Mouse (Mus musculus) embryonic facial prominence, embryonic 13.5 days (tissue): ENCODE measurements around the gene Bag2. TPM values are rescaled to one million over a fixed set of nuclear protein-coding genes. Genes with fewer than 3 reads are reported as not detected.
"Not testable (repeated sequence)": the region's sequence is repeated elsewhere in the genome, so short reads cannot be mapped to it uniquely, and the experiment has no call there.

ENCODE experiments used
- ATAC-seq: fragments of 200-750 bp; cut with Nextera tagmentation; 2 replicates; pipeline ENCODE4 v1.8.0; 2017; ENCODE audit warnings: low read depth; ENCODE audit not compliant: insufficient number of reproducible peaks, insufficient read depth, low FRiP score, low TSS enrichment
- H3K27ac ChIP-seq: fragments of 300-500 bp; sonication (generic); 2 replicates; pipeline ENCODE4 v1.5.1; 2015; ENCODE audit warnings: moderate library complexity, mild to moderate bottlenecking, inconsistent platforms
- H3K27me3 ChIP-seq: fragments of 300-500 bp; sonication (generic); 2 replicates; pipeline ENCODE4 v1.6.1; 2015; ENCODE audit warnings: mild to moderate bottlenecking, inconsistent platforms
- H3K36me3 ChIP-seq: fragments of 300-500 bp; sonication (generic); 2 replicates; pipeline ENCODE4 v1.6.1; 2015; ENCODE audit warnings: mild to moderate bottlenecking, inconsistent platforms
- H3K4me1 ChIP-seq: fragments of 300-500 bp; sonication (generic); 2 replicates; pipeline ENCODE4 v1.6.1; 2015; ENCODE audit warnings: inconsistent platforms
- H3K4me2 ChIP-seq: fragments of 300-500 bp; sonication (generic); 2 replicates; pipeline ENCODE4 v1.6.1; 2015; ENCODE audit warnings: moderate library complexity, mild to moderate bottlenecking, inconsistent platforms
- H3K4me3 ChIP-seq: fragments of 300-500 bp; sonication (generic); 2 replicates; pipeline ENCODE4 v1.5.1; 2015; ENCODE audit warnings: mild to moderate bottlenecking, inconsistent platforms
- H3K9ac ChIP-seq: fragments of 300-500 bp; sonication (generic); 2 replicates; pipeline ENCODE4 v1.6.1; 2015; ENCODE audit warnings: mild to moderate bottlenecking, inconsistent platforms
- H3K9me3 ChIP-seq: fragments of 300-500 bp; sonication (generic); 2 replicates; pipeline ENCODE4 v1.6.1; 2016; ENCODE audit warnings: inconsistent platforms
- WGBS: fragments of 180-500 bp; shearing (Covaris S2); methylation state at CpG from one replicate; pipeline ENCODE4 v1.1.7; 2015; ENCODE audit warnings: mixed read lengths; 5-methylcytosine and 5-hydroxymethylcytosine counted together
- polyA plus RNA-seq: library from polyadenylated mRNA; unstranded; fragments of >200 nt; fragmentation: Nextera tagmentation; extraction: Ambion mirVana; gene quantifications from 2 replicates; pipeline ENCODE4 v1.2.1, GENCODE M21; 2015

Bag2 gene
- polyA plus RNA-seq, 1 experiment from 2014 or later: 40.7 TPM

- not testable (repeated sequence) for H3K4me1 ChIP-seq, H3K4me3 ChIP-seq, H3K27ac ChIP-seq, H3K4me2 ChIP-seq, H3K9me3 ChIP-seq, H3K9ac ChIP-seq, H3K27me3 ChIP-seq, ATAC-seq
- 87% methylated on average over 4 of the region's 4 CpGs for WGBS
- H3K36me3 ChIP-seq: peaks cover 34% of the 10 kb centered on the region
Measured at GRCm38 (mm10) chr1:33749709-33750108, 7.9 kb downstream of the Bag2 start.

- Histone ChIP-seq H3K4me1 (no peaks in the 10 kb centered on the region), H3K9me3 (no peaks in the 10 kb centered on the region), H3K4me2 (no peak overlapping the region), H3K27me3 (no peaks in the 10 kb centered on the region), H3K4me3 (no peak overlapping the region), H3K27ac (no peak overlapping the region), H3K9ac (no peak overlapping the region), H3K36me3 (peaks cover 37% of the 10 kb centered on the region)
- ATAC-seq: no peak
- WGBS: 97% methylated on average over 11 of the region's 11 CpGs
Measured at GRCm38 (mm10) chr1:33749109-33749508, 8.5 kb downstream of the Bag2 start.

DNA sequence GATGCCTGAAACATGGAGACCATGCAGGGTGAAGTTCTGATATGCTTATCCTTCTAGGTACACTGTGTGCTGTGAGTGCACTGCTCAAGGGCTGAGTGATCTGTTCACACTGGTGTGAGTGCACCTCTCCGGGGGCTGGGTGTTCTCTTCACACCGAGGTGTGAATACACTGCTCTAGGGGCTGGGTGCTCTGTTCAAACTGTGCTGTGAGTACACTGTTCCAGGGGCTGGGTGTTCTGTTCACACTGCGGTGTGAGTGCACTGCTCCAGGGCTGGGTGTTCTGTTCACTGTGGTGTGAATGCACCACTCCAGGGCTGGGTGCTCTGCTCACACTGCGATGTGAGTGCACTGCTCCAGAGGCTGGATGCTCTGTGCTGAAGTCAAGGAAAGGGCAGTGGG lies 11.7 kb downstream of the Bag2 start:
- 91% methylated on average over 4 of the region's 4 CpGs for WGBS
- H3K4me2 ChIP-seq: no peak overlapping the region
- ATAC-seq: no peak
- H3K9me3 ChIP-seq: no peaks in the 10 kb centered on the region
- no peaks in the 10 kb centered on the region for H3K27me3 ChIP-seq
- no peak overlapping the region for H3K9ac ChIP-seq
- peaks cover 48% of the 10 kb centered on the region for H3K36me3 ChIP-seq
- H3K4me1 ChIP-seq: no peaks in the 10 kb centered on the region
- no peak overlapping the region for H3K4me3 ChIP-seq
- H3K27ac ChIP-seq: no peak overlapping the region

DNA sequence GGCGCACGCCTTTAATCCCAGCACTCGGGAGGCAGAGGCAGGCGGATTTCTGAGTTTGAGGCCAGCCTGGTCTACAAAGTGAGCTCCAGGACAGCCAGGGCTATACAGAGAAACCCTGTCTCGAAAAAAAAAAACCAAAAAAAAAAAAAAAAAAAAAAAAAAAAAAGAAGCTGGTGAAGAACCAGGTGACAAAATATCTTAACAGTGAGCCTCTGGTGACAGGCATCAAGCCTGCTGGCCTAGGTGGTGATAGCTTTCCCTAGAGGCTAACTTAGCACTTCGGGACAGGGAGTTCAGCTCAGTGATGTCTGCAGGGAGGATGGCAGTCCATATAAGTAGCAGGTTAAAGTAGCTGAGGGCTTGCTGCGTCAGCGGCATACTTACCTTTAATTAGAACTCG lies 12.8 kb downstream of the Bag2 start:
- not testable (repeated sequence) for ATAC-seq, H3K9ac ChIP-seq, H3K4me1 ChIP-seq, H3K9me3 ChIP-seq, H3K4me2 ChIP-seq, H3K4me3 ChIP-seq, H3K27me3 ChIP-seq, H3K27ac ChIP-seq
- 88% methylated on average over 9 of the region's 9 CpGs for WGBS
- H3K36me3 ChIP-seq: peaks cover 58% of the 10 kb centered on the region

GRCm38 (mm10) chr1:33742903-33743302 lies 14.7 kb downstream of the Bag2 start:
- no peak for ATAC-seq
- H3K4me1 ChIP-seq: no peaks in the 10 kb centered on the region
- H3K4me2 ChIP-seq: no peak overlapping the region
- H3K9ac ChIP-seq: no peak overlapping the region
- H3K36me3 ChIP-seq: peaks cover 69% of the 10 kb centered on the region
- H3K9me3 ChIP-seq: no peaks in the 10 kb centered on the region
- no peak overlapping the region for H3K4me3 ChIP-seq
- H3K27me3 ChIP-seq: no peaks in the 10 kb centered on the region
- H3K27ac ChIP-seq: no peak overlapping the region
- 19% methylated on average over 8 of the region's 8 CpGs for WGBS

GRCm38 (mm10) chr1:33739302-33739701 lies 18.3 kb downstream of the Bag2 start:
- H3K4me1 ChIP-seq: no peaks in the 10 kb centered on the region
- H3K27me3 ChIP-seq: no peaks in the 10 kb centered on the region
- peaks cover 71% of the 10 kb centered on the region for H3K36me3 ChIP-seq
- H3K9me3 ChIP-seq: no peaks in the 10 kb centered on the region
- no peak overlapping the region for H3K4me3 ChIP-seq
- no peak overlapping the region for H3K4me2 ChIP-seq
- 32% methylated on average over 12 of the region's 12 CpGs for WGBS
- H3K9ac ChIP-seq: no peak overlapping the region
- ATAC-seq: no peak; the same call in 1 of the 2 replicates
- H3K27ac ChIP-seq: no peak overlapping the region

- Histone ChIP-seq H3K4me1 (no peaks in the 10 kb centered on the region), H3K9ac (no peak overlapping the region), H3K4me2 (no peak overlapping the region), H3K27ac (no peak overlapping the region), H3K36me3 (peaks cover 75% of the 10 kb centered on the region), H3K9me3 (no peaks in the 10 kb centered on the region), H3K27me3 (no peaks in the 10 kb centered on the region), H3K4me3 (no peak overlapping the region)
- 88% methylated on average over 11 of the region's 11 CpGs for WGBS
- no peak for ATAC-seq
Measured at GRCm38 (mm10) chr1:33738681-33739278, 18.8 kb downstream of the Bag2 start.

GRCm38 (mm10) chr1:33738281-33738680 lies 19.3 kb downstream of the Bag2 start:
- H3K36me3 ChIP-seq: peaks cover 75% of the 10 kb centered on the region
- ATAC-seq: no peak
- no peak overlapping the region for H3K4me3 ChIP-seq
- no peaks in the 10 kb centered on the region for H3K4me1 ChIP-seq
- H3K9me3 ChIP-seq: no peaks in the 10 kb centered on the region
- H3K9ac ChIP-seq: no peak overlapping the region
- H3K27ac ChIP-seq: no peak overlapping the region
- H3K27me3 ChIP-seq: no peaks in the 10 kb centered on the region
- no peak overlapping the region for H3K4me2 ChIP-seq
- 93% methylated on average over 11 of the region's 11 CpGs for WGBS

- Histone ChIP-seq H3K36me3 (peaks cover 89% of the 10 kb centered on the region), H3K4me3 (no peak overlapping the region), H3K9ac (no peak overlapping the region), H3K4me1 (no peaks in the 10 kb centered on the region), H3K27ac (no peak overlapping the region), H3K4me2 (no peak overlapping the region), H3K27me3 (no peaks in the 10 kb centered on the region), H3K9me3 (no peaks in the 10 kb centered on the region)
- no peak for ATAC-seq
- WGBS: 80% methylated on average over 5 of the region's 5 CpGs
Measured at GRCm38 (mm10) chr1:33734001-33734685, 23.5 kb downstream of the Bag2 start.

DNA sequence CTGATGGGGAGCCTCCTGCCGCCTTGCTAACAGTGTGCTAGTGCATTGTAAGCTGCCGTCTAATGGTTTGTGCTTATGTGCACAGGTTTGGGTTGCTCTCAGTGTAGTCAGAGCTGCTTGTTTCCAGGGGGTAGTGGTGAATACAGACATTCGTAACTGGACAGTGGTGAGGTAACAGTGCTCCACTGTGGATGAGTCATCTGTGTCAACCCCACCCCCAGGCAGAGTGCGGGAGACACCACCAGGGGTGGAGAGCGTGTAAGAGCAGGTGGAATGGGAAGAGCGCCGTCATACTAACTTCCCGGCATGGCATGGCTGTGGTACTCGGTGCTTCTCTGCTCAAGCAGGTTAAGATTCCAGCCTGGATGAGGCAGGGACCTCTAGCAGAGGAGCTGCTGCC lies 24.6 kb downstream of the Bag2 start:
- Histone ChIP-seq H3K9me3 (no peaks in the 10 kb centered on the region), H3K4me2 (no peak overlapping the region), H3K36me3 (peaks cover 84% of the 10 kb centered on the region), H3K9ac (no peak overlapping the region), H3K4me1 (no peaks in the 10 kb centered on the region), H3K4me3 (no peak overlapping the region), H3K27me3 (no peaks in the 10 kb centered on the region), H3K27ac (no peak overlapping the region)
- WGBS: 85% methylated on average over 9 of the region's 9 CpGs
- ATAC-seq: no peak

- WGBS: 90% methylated on average over 5 of the region's 5 CpGs
- no peak for ATAC-seq
- Histone ChIP-seq H3K27me3 (no peaks in the 10 kb centered on the region), H3K27ac (no peak overlapping the region), H3K4me1 (peaks cover 4% of the 10 kb centered on the region), H3K4me3 (no peak overlapping the region), H3K9me3 (no peaks in the 10 kb centered on the region), H3K36me3 (peaks cover 73% of the 10 kb centered on the region), H3K4me2 (no peak overlapping the region), H3K9ac (no peak overlapping the region)
Measured at GRCm38 (mm10) chr1:33725086-33725485, 32.5 kb downstream of the Bag2 start.

DNA sequence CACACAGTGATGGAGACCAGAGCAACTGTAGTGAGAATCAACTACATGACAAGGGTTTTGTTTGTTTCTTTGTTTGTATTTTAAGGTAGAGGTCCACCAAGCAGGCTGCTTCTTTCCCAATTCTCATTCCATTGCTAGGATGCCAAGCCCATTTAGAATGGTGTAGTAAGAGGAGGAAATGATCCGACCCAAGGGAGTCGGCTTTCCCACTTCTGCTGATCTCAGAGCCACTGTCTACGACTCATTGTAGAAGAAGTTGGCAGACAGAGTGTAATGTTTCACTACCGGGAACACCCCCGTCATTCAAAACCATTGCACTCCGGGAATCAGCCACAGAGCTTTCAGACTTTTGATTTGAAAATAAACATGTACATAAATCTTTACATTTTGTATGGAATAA lies 33.1 kb downstream of the Bag2 start:
- H3K36me3 ChIP-seq: peaks cover 67% of the 10 kb centered on the region
- H3K9ac ChIP-seq: no peak overlapping the region
- WGBS: 66% methylated on average over 6 of the region's 6 CpGs
- no peak overlapping the region for H3K27ac ChIP-seq
- H3K4me1 ChIP-seq: peaks cover 4% of the 10 kb centered on the region
- H3K27me3 ChIP-seq: no peaks in the 10 kb centered on the region
- no peak overlapping the region for H3K4me3 ChIP-seq
- no peak overlapping the region for H3K4me2 ChIP-seq
- H3K9me3 ChIP-seq: no peaks in the 10 kb centered on the region
- no peak for ATAC-seq
